Mouse (Mus musculus) myocyte (in vitro differentiated cells): ENCODE measurements at regions not wholly inside any gene's neighbourhood (a gene's known extent, or its start where the extent isn't known, plus 50 kb on each side); places are given as distances from the start of the nearest gene placed in this dataset.

Source experiments
- H3K27me3 ChIP-seq: one replicate; pipeline ENCODE4 v1.6.1; 2011; ENCODE audit not compliant: control insufficient read depth, insufficient read depth, insufficient read length
- H3K36me3 ChIP-seq: one replicate; pipeline ENCODE4 v1.6.1; 2011; ENCODE audit not compliant: control insufficient read depth, insufficient read depth
- H3K4me2 ChIP-seq: one replicate; pipeline ENCODE4 v1.6.1; 2011; ENCODE audit warnings: low read depth, control low read depth
- H3K4me3 ChIP-seq: one replicate; pipeline ENCODE4 v1.5.1; 2011; ENCODE audit warnings: mild to moderate bottlenecking, control low read depth, moderate library complexity
- H3K79me2 ChIP-seq: one replicate; pipeline ENCODE4 v1.6.1; 2011; ENCODE audit not compliant: control insufficient read depth, insufficient read depth
- H3ac ChIP-seq: one replicate; pipeline ENCODE4 v1.6.1; 2011; ENCODE audit not compliant: control insufficient read depth, insufficient read length
- CEBPB ChIP-seq: IDR thresholded peaks from 2 replicates; pipeline ENCODE4 v1.6.1; 2011; ENCODE audit warnings: mild to moderate bottlenecking, moderate library complexity; ENCODE audit not compliant: poor library complexity, insufficient read depth, severe bottlenecking
- E2F4 ChIP-seq: IDR thresholded peaks from one replicate; pipeline ENCODE4 v1.6.1; 2011; ENCODE audit warnings: mild to moderate bottlenecking, control low read depth, moderate library complexity; ENCODE audit not compliant: insufficient read depth
- MAX ChIP-seq: IDR thresholded peaks from one replicate; pipeline ENCODE4 v1.6.1; 2011; ENCODE audit warnings: low read depth, mild to moderate bottlenecking, control low read depth
- MYOD1 ChIP-seq, 3 experiments: IDR thresholded peaks; one replicate each; pipeline ENCODE4 v1.6.1; 2011; ENCODE audit warnings: control low read depth in 2 of 3, low read depth in 2 of 3, mild to moderate bottlenecking in 2 of 3, moderate library complexity in 1 of 3; ENCODE audit not compliant: insufficient read length in 2 of 3, control insufficient read depth in 1 of 3
- MYOG ChIP-seq, 3 experiments: IDR thresholded peaks; one replicate each; pipeline ENCODE4 v1.6.1; 2011; ENCODE audit warnings: control low read depth in 2 of 3, low read depth in 2 of 3, mild to moderate bottlenecking in 2 of 3; ENCODE audit not compliant: insufficient read length in 2 of 3, control insufficient read depth in 1 of 3, insufficient read depth in 1 of 3
- POLR2A ChIP-seq: IDR thresholded peaks from one replicate; pipeline ENCODE4 v1.6.1; 2011; ENCODE audit warnings: low read depth, mild to moderate bottlenecking, control low read depth, moderate library complexity; ENCODE audit not compliant: insufficient read length
- POLR2AphosphoS2 ChIP-seq: IDR thresholded peaks from one replicate; pipeline ENCODE4 v1.6.1; 2011; ENCODE audit warnings: low read depth, control low read depth; ENCODE audit not compliant: insufficient read length
- REST ChIP-seq: IDR thresholded peaks from one replicate; pipeline ENCODE4 v1.6.1; 2011; ENCODE audit warnings: mild to moderate bottlenecking, control low read depth, moderate library complexity; ENCODE audit not compliant: insufficient read depth, insufficient read length
- SRF ChIP-seq: IDR thresholded peaks from one replicate; pipeline ENCODE4 v1.6.1; 2011; ENCODE audit warnings: low read depth; ENCODE audit not compliant: control insufficient read depth, insufficient read length
- TCF12 ChIP-seq: IDR thresholded peaks from one replicate; pipeline ENCODE4 v1.6.1; 2011; ENCODE audit warnings: mild to moderate bottlenecking, control low read depth; ENCODE audit not compliant: poor library complexity, insufficient read depth, severe bottlenecking
- TCF3 ChIP-seq: IDR thresholded peaks from one replicate; pipeline ENCODE4 v1.6.1; 2011; ENCODE audit warnings: low read depth, control low read depth; ENCODE audit not compliant: insufficient read length
- USF1 ChIP-seq: IDR thresholded peaks from one replicate; pipeline ENCODE4 v1.6.1; 2011; ENCODE audit warnings: low read depth, mild to moderate bottlenecking, control low read depth, moderate library complexity

DNA sequence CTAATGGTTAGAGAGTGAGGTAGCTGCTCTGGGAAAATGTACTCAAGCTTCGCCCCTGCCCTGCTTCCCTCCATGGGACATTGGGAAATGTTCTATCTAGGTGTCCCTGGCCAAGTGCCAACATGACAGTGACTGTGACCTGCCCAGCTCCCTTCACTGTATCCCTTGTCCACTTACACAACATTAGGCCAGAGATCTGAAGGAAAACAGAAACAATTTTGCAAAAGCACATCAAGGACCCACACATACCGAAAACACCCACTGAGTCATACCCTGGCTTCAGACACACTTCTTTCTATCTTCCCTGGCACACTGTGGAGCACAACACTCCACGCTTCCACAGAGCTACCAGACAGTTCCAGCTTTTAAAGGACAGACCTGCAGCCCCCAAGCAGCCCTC lies 62.0 kb upstream of the Dlg1 start:
- H3K4me2 ChIP-seq: no peak overlapping the region
- TF ChIP-seq POLR2AphosphoS2: no peak
- no peaks in the 10 kb centered on the region for H3K36me3 ChIP-seq

DNA sequence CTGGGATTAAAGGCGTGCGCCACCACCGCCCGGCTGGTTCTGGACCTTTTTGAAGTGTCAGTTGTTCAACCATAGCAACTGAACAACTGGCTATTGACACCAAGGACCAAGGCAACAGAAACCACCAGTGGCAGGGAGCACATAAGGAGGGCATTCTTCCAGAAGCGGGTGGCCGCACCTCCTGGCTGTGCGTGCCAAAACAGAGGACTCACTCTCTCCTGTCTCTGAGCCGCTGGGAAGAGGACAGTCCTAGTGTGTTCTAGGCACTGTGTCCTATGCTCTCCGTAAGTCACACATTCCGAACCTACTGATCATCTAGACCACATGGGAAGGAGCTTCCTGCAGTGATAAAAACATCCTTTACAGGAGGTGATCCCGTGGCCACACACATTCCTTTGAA lies 60.1 kb upstream of the Dlg1 start:
- Histone ChIP-seq H3K4me3 (no peak overlapping the region), H3K4me2 (peak overlapping the region; percentile 28), H3ac (no peak overlapping the region), H3K27me3 (no peaks in the 10 kb centered on the region), H3K36me3 (no peaks in the 10 kb centered on the region), H3K79me2 (no peaks in the 10 kb centered on the region)
- TF ChIP-seq TCF3 (no peak), SRF (no peak), MYOG (IDR thresholded peaks at IDR 0.05; ENCODE audit: control insufficient read depth in 1 of 3, insufficient read depth in 1 of 3, insufficient read length in 2 of 3, low read depth in 2 of 3) (peak in 2 of 3 experiments; percentile 12 to 56), MYOD1 (IDR thresholded peaks at IDR 0.05; ENCODE audit: control insufficient read depth in 1 of 3, insufficient read length in 2 of 3, low read depth in 2 of 3) (peak in 1 of 3 experiments; percentile 30), POLR2AphosphoS2 (no peak), E2F4 (no peak), MAX (no peak), USF1 (no peak)

More for the DNA sequence above, 62.0 kb upstream of the Dlg1 start:
- no peaks in the 10 kb centered on the region for H3K79me2 ChIP-seq
- H3K4me3 ChIP-seq: no peak overlapping the region
- H3ac ChIP-seq: no peak overlapping the region
- no peaks in the 10 kb centered on the region for H3K27me3 ChIP-seq

DNA sequence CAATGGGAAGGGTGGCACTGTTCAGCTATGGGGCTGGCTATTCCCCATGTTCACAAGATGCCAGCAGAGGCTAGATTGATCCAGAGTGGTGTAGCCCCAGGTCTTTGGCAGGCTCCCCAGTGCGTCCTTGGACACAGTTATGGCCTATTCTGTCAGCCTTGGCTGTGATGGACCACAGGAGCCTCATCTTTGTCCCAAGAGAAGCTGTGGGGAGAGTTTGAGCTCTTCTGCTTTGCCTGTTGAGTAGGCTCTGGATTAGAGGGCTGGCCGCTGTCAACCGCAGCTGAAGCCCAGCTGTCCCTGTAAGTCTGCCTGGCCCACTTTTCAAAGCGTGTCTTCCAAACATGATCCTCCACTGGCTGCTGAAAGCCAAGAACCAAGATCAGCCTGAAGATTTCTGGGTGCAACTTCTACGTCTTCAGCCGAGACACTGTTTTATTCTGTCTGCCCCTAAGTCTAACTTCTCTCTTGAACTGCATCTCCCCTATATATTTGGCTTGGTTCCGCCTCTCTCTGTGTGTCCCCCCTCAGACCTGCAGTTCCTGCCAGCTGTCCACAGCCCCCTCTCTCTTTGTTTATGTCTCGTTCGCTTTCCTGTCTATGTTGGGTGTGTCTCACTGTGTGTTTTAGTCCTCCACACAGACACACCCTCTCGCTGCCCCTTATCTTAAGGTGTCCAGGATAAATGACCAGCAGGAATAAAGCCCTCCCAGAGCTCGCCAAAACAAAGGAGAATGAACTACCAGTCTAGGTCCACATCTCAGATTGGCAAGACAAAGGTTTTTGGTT lies 56.7 kb upstream of the Dlg1 start:
- TF ChIP-seq MYOD1 (IDR thresholded peaks at IDR 0.05; ENCODE audit: control insufficient read depth in 1 of 3, insufficient read length in 2 of 3, low read depth in 2 of 3) (peak; percentile 94 to 97 (median 96)), POLR2A (no peak), CEBPB (no peak), POLR2AphosphoS2 (no peak), E2F4 (no peak), REST (no peak), USF1 (no peak), MAX (no peak), TCF12 (peak; percentile 71), SRF (no peak), TCF3 (peak; percentile 68), MYOG (IDR thresholded peaks at IDR 0.05; ENCODE audit: control insufficient read depth in 1 of 3, insufficient read depth in 1 of 3, insufficient read length in 2 of 3, low read depth in 2 of 3) (peak; percentile 70 to 88 (median 78))
- Histone ChIP-seq H3K79me2 (no peaks in the 10 kb centered on the region), H3ac (no peak overlapping the region), H3K27me3 (no peaks in the 10 kb centered on the region), H3K36me3 (no peaks in the 10 kb centered on the region), H3K4me3 (no peak overlapping the region), H3K4me2 (peak overlapping the region; percentile 68)

DNA sequence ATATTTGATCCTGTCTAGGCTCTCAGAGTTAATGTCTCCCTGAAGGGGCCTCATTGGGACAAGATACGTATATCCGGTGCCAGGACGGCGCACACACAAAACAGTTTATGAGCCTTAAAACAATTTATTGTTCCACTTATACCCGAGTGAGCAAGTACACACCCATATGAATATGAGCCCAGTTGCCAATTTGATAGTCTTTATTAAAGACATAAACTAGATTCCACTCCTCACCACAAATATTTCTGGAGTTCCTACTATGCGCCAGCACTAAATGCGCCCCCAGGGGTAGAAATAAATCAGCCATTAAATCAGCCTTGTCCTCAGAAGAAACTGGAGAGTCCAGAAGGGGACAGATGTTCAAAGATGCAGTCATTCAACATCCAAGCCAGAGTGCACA lies 54.3 kb upstream of the Dlg1 start:
- Histone ChIP-seq H3K27me3 (no peaks in the 10 kb centered on the region), H3K79me2 (no peaks in the 10 kb centered on the region), H3K4me3 (no peak overlapping the region)

More for the DNA sequence above, 54.3 kb upstream of the Dlg1 start:
- TF ChIP-seq TCF3: no peak
- TF ChIP-seq USF1: no peak
- no peak for TF ChIP-seq E2F4
- no peak for TF ChIP-seq POLR2A
- no peak for TF ChIP-seq CEBPB
- no peak for TF ChIP-seq MAX
- no peak for TF ChIP-seq MYOG (IDR thresholded peaks at IDR 0.05; ENCODE audit: control insufficient read depth in 1 of 3, insufficient read depth in 1 of 3, insufficient read length in 2 of 3, low read depth in 2 of 3)
- no peak for TF ChIP-seq TCF12
- no peak for TF ChIP-seq MYOD1 (IDR thresholded peaks at IDR 0.05; ENCODE audit: control insufficient read depth in 1 of 3, insufficient read length in 2 of 3, low read depth in 2 of 3)
- no peak for TF ChIP-seq SRF
- TF ChIP-seq REST: no peak
- no peak for TF ChIP-seq POLR2AphosphoS2
- Histone ChIP-seq H3K4me2 (peak overlapping the region; percentile 42), H3ac (no peak overlapping the region), H3K36me3 (no peaks in the 10 kb centered on the region)
